Mouse (Mus musculus) gastrocnemius, postnatal 14 days (tissue): Measurements from ENCODE around the gene Tyk2. TPM values are rescaled to one million over a fixed set of nuclear protein-coding genes. Genes with fewer than 3 reads are reported as not detected.
A peak's percentile ranks its signal among the peaks of the same experiment; 100 is the strongest.

ENCODE experiments used
- DNase-seq: peaks from one replicate; pipeline ENCODE4 v3.0.0; 2021; ENCODE audit warnings: mixed read lengths
- intact Hi-C: fragments of 180-260 bp; cut with DNase I; formaldehyde crosslinking; loops from one replicate; pipeline ENCODE4 v1.15.1; 2025; ENCODE audit warnings: low total_unique reads
- long read RNA-seq, 2 experiments: library from polyadenylated mRNA; stranded (forward); transcript quantifications; one replicate each; pipeline ENCODE4 v2.0.0; 2021
- total RNA-seq, 2 experiments: library from RNA; stranded (reverse); gene quantifications; 2 replicates each; pipeline ENCODE4 v1.2.3; 2021

Gene Tyk2
- 1 to 10 TPM; 4.9 to 5.3 TPM for total RNA-seq
- long read RNA-seq, experiment 1, full-length matches to known transcripts, result 2 of 5 reads
- long read RNA-seq, experiment 1, partial matches to known transcripts, result 0 of 5 reads
- long read RNA-seq, experiment 1, other reads (novel, unspliced or antisense), result 3 of 5 reads
- long read RNA-seq, experiment 2, full-length matches to known transcripts, result 5 of 14 reads
- long read RNA-seq, experiment 2, partial matches to known transcripts, result 5 of 14 reads
- long read RNA-seq, experiment 2, other reads (novel, unspliced or antisense), result 4 of 14 reads

DNA sequence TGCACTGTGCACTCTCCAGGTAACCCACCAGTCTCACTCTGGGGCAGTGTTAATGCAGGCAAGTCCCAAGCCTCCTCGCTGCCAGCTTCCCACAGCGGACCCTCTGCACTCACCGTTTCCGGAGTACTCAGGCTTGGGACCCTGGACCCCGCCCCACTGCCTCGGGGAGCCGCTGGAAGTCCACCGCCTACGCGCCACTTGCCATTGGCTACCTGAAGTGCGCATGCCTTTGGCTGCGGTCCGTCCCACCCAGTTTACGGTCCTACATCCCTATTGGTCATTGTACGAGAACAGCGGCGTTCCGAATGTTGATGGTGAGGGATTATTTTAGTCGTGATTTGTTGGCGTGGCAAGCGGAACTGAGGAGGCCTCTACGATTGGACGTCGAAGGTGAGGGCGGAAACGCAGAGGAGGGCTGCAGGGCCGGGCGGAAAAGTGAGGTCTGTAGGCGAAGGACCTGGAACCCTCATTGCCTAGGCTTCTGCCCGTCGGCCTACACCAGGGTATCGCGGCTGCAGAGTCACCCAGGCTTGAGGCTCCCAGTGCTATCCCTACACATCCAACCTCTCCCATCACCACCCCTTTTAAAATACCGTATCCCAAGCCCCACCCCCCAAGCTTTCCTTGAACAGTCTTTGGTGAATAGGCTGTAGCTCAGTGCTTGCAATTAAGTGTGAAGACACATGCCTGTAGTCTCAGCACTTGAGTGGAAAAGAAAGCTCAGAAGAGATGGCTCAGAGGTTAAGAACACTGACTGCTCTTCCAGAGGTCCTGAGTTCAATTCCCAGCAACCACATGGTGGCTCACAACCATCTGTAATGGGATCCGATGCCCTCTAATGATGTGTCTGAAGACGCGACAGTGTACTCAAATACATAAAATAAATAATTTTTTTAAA, at the start of gene Tyk2:
Gene Tyk2, minus strand, starts transcription at position 185 of the 898 bp plus-strand sequence.
- intact Hi-C loops, result no loop called here
- DNase-seq, result peak; percentile 91

DNA sequence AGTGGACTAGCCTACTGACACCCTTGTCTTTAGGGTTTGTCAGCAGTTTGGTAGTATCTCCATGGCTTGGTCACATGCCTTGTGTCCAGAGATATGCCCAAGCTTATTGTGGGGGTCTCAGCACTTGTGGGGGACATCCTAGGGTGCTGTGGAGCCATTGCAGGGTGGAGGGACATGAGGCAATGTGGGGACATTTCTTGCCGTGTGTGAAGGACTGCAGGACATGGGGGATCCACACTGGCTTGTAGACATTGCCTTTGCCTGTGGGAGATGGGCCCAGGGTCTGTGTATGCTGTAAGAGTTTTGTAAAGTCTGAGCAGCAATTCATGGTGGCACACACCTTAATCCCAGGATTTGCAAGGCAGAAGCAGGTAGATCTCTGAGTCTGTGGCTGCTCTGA, 49.8 kb upstream of the Tyk2 start:
- DNase-seq, result no peak
- intact Hi-C loops, result no loop called here

DNA sequence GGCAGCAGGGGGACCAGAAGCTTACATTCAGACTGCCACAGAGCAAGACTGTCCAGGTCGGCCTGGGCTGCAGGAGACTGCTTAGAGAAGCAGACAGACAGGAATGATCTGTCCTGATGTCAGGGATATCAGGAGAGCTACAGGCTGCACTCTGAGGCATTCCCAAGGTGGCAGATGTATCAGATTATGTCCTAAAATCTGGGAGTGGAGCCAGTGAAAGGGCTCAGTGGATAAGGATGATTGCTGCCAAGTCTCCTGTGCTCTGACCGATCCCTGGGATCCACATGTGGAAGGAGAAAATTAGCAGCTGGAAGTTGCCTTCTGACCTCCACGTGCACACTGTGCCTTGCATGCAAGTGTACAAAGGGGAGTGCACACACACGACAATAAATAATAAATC, 49.4 kb upstream of the Tyk2 start:
- no peak for DNase-seq
- intact Hi-C loops, result no loop called here

DNA sequence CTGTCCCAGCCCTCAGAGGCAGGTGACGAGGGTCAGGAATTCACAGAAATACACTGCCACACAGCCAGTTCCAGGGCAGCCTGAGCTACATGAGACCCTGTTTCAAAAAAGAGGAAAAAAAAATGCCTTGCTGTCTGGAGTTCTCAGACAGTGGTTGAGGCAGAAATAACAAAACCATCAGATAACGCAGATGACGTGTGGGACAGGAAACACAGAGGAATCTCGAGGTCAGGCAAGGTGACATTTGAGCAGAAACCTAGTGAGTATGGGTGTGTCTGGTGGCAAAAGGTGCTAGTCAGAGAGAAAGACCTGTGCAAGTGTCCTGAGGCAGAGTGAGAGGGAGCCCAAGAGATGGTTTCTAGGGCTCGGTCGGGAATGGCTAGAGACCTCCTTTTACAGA, 41.3 kb upstream of the Tyk2 start:
- no peak for DNase-seq
- intact Hi-C loops, result no loop called here

DNA sequence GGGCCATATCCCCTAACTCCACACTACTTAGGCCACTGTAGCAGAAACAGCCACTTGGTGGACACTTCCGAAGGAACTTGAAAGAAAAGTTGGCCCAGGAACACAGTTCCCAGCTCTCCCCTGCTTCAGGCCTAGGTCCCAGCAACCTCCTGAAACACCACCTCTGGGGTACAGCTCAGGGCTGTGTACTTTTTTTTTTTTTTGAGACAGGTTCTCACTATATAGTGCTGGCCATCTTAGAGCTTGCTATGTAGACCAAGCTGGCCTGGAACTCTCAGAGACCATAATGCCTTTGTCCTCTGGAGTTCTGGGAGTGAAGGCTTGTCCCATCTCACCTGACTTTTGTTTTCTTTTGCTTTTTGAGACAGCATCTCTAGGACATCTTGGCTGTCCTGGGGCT, 38.1 kb upstream of the Tyk2 start:
- intact Hi-C loops, result no loop called here
- DNase-seq, result no peak

DNA sequence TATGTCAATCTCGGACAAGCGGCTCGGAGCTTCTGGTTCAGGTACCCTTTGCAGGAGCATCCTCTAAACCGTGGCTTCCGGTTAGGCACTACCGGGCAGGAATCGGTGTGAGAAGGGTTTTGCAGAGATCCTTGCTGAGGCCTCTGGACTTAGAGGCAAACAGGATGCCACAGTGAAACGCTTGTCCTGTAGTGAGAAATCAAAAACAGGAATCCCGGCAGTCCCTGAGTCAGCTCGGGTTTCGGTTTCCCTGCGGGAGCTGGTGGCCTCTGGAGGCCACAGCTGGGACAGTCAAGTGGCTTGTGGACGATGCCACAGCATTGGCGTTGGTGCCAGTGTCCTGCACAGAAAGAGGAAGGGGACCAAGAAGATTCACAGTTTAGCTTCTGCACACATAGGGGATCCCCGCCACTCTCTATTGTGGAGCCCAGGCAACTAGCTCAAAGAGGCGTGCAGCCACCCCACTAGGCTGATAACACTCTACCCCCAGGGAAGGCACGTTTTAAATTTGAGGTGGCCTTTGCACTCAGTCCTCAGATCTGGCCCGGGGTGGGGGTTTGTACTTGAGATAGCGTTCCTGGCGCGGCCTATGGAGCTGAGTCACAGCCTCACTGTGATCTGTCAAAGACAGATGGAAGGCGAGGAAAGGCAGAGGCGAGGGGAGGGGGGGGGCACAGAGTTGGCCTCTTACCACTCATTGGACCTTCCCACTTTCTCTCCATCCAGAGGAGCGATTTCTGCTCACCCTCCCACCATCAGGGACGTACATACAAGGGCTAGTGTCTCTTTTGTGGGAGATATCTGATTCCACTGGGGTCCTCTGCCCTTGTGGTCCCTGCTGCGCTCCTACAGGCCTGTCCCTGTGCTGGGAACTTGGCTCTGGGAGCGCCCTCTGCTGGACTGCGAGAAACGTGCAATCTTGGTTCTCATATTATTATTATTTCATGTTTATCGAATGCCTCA, 37.4 kb upstream of the Tyk2 start:
- DNase-seq, result peak; percentile 74
- intact Hi-C loops, result no loop called here

DNA sequence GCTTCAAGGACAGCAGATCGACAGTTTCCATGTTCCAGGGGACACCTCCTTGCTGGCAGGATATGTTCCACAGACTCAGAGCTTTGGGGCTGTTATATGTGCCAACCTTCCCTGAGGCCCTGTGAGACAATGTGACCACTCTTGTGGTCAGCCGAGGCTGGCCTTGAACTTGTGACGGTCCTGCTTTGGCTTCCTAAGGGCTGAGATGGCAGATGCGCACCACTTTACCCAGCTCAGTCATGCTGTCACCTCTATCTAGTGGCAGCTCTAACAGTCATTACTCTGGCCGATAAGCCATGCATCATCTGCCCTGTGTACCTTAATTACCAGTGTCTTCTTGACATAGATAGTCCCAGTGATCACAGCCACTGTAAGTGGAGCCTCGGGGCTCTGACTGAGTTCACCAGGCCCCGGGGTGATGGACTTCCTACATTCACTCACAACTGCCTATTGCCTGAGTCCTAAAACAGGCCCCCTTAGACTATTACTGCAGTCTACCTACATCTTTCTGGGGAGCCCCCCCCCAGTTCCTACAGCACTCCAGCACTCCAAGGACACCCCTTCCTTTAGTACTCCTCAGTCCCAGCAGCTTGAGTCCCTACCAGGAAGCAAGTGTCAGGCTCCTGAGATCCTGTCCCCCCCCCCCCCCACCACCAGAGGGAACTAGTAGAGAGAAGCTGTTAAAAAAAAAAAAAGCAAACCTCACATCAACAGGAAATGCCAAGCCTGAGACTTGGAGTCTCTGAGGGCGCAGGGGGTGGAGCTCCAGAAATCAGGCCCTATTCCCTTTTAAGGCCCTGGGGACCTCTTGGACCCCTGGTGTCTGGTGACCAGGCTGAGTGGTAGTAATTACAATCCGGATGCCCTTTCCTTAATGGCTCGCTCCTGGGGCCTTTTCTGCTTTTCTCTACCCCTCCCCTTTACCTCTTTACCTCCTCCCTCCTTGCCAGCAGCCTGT, 36.4 kb upstream of the Tyk2 start:
- intact Hi-C loops, result no loop called here
- no peak for DNase-seq

DNA sequence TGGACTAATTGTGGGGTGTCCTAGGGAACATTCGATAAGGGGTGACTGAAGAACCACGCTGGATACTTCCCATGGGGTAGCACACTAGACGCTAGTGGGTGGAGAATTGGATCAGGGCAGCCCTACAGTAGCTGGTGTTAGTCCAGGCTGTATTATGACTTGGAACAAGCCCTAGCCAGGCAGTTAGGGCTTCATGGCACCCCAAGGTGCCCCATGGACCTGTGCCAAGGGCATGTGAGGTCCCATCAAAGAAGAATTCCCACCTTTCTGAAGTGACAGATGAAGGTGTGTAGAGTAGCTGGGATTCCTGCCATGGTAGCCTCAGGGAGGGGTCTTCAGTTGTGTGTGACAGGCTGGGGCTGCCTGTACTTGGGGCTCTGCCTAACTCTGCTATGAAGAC, 35.5 kb upstream of the Tyk2 start:
- DNase-seq, result no peak
- intact Hi-C loops, result no loop called here

DNA sequence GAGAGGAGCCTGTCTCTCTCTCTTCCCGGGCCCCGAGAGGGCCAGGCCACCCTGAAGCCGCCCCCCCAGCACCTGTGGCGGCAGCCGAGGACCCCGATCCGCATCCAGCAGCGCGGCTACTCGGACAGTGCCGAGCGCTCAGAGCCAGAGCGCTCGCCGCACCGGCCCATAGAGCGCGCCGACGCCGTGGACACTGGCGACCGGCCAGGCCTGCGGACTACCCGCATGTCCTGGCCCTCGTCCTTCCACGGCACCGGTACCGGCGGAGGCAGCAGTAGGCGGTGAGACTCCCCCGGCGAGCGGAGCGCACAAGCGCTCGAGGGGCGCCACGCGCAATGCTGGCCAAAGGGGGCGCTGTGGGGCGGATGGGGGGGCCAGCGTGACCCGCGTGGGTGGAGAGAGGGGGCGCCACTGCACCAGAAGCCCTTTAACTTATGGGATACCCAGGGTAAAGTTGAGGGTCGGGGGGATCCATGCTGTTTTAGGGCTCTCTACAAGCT, 35.0 kb upstream of the Tyk2 start:
- intact Hi-C loops, result no loop called here
- DNase-seq, result peak; percentile 58

DNA sequence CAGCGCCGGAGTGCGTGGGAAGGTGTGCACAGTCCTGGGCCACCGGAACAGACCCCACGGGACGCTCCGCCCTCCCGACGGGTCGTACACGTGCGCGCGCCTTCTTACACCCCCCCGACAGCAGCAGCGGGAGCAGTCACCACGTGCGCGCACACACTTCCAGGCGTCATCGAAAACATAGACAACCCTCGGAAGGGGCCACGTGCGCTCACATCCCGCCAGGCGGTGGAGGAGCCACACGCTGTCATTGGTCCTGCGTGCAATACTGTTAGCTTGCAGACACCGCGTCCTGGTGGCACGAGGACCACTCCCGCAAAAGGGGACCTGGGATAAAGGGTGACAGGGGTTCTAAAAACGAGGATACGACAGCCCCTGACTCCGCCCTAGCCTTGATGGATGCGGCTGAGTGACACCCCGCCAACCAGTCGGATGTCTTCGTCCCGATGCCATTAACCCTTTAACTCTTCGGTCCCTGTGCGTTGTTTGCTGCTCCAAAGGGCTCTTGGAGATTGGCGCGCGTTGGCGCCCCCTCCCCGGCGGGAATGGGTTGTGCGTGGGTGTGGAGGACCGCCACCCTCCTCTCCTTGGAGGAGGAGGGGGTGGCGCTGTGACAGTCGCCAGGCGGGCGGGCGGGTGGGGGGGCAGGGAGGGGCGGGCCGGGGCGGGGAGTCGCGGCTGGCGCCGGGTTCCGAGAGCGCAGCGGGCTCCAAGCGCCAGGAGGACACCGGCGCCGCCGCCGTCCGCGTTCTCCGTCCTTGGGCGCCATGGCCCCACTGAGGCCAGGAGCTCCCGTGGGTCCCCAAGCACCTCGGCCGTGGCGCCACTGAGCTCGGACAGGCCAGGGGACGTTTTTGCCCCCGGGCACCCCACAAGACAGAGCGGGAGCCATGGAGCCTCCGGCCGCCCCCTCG, 34.3 kb upstream of the Tyk2 start, which contains the start of gene Pde4a:
Gene Pde4a, plus strand, starts transcription at position 674 of the 911 bp plus-strand sequence.
- no peak for DNase-seq
- intact Hi-C loops, result no loop called here

DNA sequence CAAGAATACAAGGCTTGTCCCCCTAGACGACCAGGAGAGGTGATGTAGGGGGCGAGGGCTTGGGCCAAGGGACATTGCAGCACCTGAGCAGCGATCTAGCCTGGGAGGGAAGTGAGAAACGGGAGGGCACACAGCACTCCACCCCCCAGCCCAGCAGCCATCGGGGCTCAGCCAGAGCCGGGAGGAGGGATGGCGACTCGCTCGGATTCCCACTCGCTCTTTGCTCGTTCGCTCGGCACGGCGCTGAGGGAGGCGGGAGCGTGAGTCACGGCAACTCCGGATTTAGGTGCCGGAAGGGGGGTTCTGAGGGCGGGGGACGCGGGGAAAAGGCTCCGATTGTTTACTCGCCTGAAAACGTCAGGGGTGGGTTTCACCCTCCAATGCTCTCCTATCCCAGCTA, 33.0 kb upstream of the Tyk2 start:
- DNase-seq, result no peak
- intact Hi-C loops, result no loop called here

DNA sequence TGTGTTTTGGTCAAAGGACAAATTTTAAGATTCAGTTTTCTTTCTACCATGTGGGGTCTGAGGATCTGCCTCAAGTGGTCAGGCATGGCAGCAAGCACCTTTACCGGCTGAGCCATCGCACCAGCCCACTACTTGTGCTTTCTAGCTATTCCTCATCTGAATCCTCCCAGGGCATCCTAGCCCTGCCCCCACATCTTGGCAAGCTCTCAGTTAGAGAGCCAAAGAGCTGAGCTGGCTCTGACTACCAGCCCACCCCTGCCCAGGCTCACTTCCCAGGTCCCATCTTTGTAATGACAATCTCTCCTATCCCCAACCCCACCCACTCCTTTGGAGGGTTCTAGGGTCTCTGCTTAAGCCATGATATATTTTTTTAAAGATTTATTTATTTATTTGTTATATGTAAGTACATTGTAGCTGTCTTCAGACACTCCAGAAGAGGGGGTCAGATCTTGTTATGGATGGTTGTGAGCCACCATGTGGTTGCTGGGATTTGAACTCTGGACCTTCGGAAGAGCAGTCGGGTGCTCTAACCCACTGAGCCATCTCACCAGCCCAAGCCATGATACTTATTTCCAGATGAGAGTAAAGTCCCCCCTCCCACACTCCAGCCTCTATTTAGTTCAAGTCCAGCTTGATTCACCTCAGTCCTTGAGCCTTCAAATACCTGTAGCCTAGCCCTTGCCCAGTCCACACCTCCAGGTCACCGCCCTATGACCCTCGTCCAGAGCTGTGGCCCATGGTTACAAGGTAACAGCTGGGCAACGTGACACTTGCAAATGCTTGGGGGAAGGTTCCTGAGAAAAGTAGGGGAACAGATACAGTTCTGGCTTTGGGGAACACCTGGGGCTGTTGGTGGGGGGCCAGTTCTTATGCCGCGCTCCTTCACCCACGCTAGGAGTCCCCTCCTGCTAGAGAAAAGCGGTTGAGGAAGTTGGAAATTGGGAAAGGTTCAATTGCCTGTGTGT, 32.3 kb upstream of the Tyk2 start:
- no peak for DNase-seq
- intact Hi-C loops, result no loop called here

DNA sequence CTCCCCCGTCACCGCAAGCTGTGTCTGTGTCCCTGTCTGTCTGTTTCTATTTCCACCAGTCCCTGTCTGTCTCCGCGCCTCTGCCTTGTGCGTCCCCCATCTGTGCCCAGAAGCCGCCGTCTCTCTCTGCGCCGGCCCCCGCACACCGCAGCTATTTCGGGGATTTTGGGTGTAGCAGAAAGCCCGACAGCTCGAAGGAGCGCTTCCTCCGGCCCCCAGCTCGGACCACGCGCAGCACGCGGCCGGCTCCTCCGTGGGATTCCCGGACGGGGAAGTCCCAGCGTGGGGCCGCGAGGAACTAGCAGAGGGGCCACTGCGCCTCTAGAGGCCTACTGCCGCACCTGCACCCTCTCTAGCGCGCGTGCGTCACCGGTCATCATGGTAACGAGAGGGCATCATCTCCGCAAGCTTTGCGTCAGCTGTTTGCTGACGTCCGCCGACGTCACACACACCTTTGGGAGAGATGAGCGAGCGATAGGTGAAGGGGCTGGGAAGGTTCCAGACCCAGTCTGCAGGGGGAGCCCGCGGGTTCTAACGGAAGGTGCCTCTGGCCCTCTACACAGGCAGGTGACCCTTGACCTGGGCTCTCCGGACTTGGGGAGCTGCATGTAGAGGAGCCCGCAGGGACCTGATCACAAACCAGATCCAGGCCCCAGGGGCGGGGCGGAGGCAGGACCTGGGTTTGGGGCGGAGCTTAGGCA, 30.3 kb upstream of the Tyk2 start:
- intact Hi-C loops, result no loop called here
- DNase-seq, result peak; percentile 84

DNA sequence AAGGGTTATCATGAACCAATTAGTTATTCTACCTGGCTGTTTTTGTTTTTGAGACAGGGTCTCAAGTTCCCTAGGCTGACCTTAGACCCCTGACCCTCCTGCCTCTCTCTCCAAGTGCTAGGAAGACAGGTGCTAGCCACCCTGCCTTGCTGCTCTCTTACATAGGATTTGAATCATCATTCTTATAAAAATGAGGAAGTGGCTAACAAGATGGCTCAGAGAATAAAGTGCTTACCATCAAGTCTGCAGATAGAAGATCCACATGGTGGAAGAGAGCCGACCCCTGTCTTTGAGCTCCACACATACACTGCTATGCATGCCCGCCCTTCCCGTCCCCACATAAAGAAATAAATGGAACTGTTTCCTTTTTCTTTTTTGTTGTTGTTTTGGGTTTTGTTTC, 23.7 kb upstream of the Tyk2 start:
- DNase-seq, result no peak
- intact Hi-C loops, result no loop called here

DNA sequence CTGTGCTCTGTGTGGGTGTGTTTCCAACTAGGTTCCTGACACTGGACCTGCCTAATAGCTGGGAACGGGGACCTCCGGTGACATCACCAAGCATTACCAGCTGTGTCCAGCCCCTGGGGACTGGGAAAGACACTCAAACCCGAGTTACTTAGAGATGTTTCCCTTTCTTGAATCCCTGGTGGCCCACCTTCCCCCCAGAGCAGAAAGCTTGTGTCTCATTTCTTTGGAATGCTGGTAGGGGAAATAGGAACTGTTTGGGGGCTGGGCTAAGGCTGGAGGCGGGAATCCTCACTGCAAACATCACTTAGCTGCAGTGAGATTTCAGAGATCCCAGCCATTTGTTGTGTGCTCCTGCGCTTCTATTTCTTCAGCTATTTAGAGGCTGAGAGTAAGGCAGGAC, 22.8 kb upstream of the Tyk2 start:
- intact Hi-C loops, result no loop called here
- DNase-seq, result no peak

DNA sequence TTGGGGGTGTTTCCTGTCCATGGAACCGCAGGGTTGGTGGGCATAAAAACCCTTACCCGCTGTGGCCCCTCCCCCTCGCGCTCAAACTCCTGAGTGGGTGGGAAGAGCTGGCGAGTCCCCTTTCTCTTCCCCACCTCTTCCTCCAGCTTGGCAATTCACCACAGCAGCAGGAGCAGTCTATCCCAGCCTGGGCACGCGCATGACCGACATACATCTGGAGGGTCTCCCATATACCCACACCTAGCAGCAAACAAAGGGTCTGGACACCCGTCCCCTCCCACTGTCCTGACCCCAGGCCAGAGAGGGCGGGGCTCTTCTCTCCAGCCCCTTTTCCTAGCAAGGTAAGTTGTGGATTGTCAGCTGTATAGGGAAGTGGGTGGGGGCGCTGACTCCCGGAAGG, 22.3 kb upstream of the Tyk2 start:
- intact Hi-C loops, result no loop called here
- DNase-seq, result no peak
